Mouse (Mus musculus) heart, embryonic 14.5 days (tissue): ENCODE results near the gene Ccdc134. TPM values are rescaled to one million over a fixed set of nuclear protein-coding genes. Genes with fewer than 3 reads are reported as not detected.

Experiments used
- ATAC-seq: fragments of 200-750 bp; cut with Nextera tagmentation; 2 replicates; pipeline ENCODE4 v1.8.0; 2017; ENCODE audit warnings: low read depth, moderate TSS enrichment; ENCODE audit not compliant: insufficient number of reproducible peaks, insufficient read depth, low FRiP score
- H3K27ac ChIP-seq, 2 experiments: fragments of 200-500 bp in 1 of 2; fragments of 300-500 bp in 1 of 2; sonication (generic) in 1 of 2; replicated peaks in 1 of 2; 2 replicates each; pipeline ENCODE4 v1.5.1; 2012 to 2014; ENCODE audit warnings: low read depth in 2 of 2, low read length in 2 of 2, control low read depth in 1 of 2, mild to moderate bottlenecking in 1 of 2, mixed read lengths in 1 of 2; ENCODE audit not compliant: control insufficient read depth in 1 of 2, insufficient read depth in 1 of 2
- H3K27me3 ChIP-seq: fragments of 300-500 bp; sonication (generic); 2 replicates; pipeline ENCODE4 v1.6.1; 2014; ENCODE audit warnings: mild to moderate bottlenecking, low read length, control low read depth; ENCODE audit not compliant: control insufficient read depth, insufficient read depth
- H3K36me3 ChIP-seq: fragments of 300-500 bp; sonication (generic); 2 replicates; pipeline ENCODE4 v1.6.1; 2014; ENCODE audit warnings: mild to moderate bottlenecking, control low read depth, low read length, mixed read lengths; ENCODE audit not compliant: control insufficient read depth, insufficient read depth
- H3K4me1 ChIP-seq, 2 experiments: fragments of 200-500 bp in 1 of 2; fragments of 300-500 bp in 1 of 2; sonication (generic) in 1 of 2; 2 replicates each; pipeline ENCODE4 v1.6.1; 2012 to 2014; ENCODE audit warnings: low read length in 2 of 2, control low read depth in 1 of 2, mixed read lengths in 1 of 2; ENCODE audit not compliant: control insufficient read depth in 2 of 2, insufficient read depth in 2 of 2
- H3K4me2 ChIP-seq: fragments of 300-500 bp; sonication (generic); 2 replicates; pipeline ENCODE4 v1.6.1; 2014; ENCODE audit warnings: mild to moderate bottlenecking, low read length
- H3K4me3 ChIP-seq, 2 experiments: fragments of 200-500 bp in 1 of 2; fragments of 300-500 bp in 1 of 2; sonication (generic) in 1 of 2; 2 replicates each; pipeline ENCODE4 v1.5.1; 2012 to 2014; ENCODE audit warnings: low read length in 2 of 2, mild to moderate bottlenecking in 2 of 2, control low read depth in 1 of 2, low read depth in 1 of 2, moderate library complexity in 1 of 2; ENCODE audit not compliant: control insufficient read depth in 1 of 2, insufficient read depth in 1 of 2
- H3K9ac ChIP-seq: fragments of 300-500 bp; sonication (generic); 2 replicates; pipeline ENCODE4 v1.6.1; 2014; ENCODE audit warnings: mild to moderate bottlenecking, low read length
- H3K9me3 ChIP-seq: fragments of 300-500 bp; sonication (generic); 2 replicates; pipeline ENCODE4 v1.6.1; 2016; ENCODE audit warnings: low read length, control low read depth; ENCODE audit not compliant: control insufficient read depth
- WGBS: fragments of 180-500 bp; shearing (Covaris S2); extraction: QIAGEN DNeasy Blood & Tissue Kit; methylation state at CpG from one replicate; pipeline ENCODE4 v1.1.7; 2014; 5-methylcytosine and 5-hydroxymethylcytosine counted together
- polyA plus RNA-seq: library from polyadenylated mRNA; unstranded; fragments of >200 nt; fragmentation: Nextera tagmentation; extraction: Ambion mirVana; gene quantifications from 2 replicates; pipeline ENCODE4 v1.2.1, GENCODE M21; 2014

Ccdc134 gene
- polyA plus RNA-seq, 1 experiment from 2014 or later = 8.5 TPM

GRCm38 (mm10) chr15:82140355-82140754 is 12.6 kb downstream of the Ccdc134 start:
- no peaks in the 10 kb centered on the region for H3K9me3 ChIP-seq
- 0 out of 4 replicates have a peak overlapping the region, but pooled peaks of 1 of the 2 experiments have one; percentile 28 for H3K27ac ChIP-seq
- 54% methylated on average over 3 of the region's 3 CpGs for WGBS
- H3K9ac ChIP-seq = 0 out of 2 replicates have a peak overlapping the region, but pooled peaks have one; percentile 7
- no peak overlapping the region for H3K4me3 ChIP-seq
- no peak for ATAC-seq
- H3K4me1 ChIP-seq = peaks cover 14 to 20% of the 10 kb centered on the region in 2 experiments; a peak in 3 of 4 replicates
- no peaks in the 10 kb centered on the region for H3K27me3 ChIP-seq
- H3K4me2 ChIP-seq = no peak overlapping the region
- H3K36me3 ChIP-seq = no peaks in the 10 kb centered on the region

DNA sequence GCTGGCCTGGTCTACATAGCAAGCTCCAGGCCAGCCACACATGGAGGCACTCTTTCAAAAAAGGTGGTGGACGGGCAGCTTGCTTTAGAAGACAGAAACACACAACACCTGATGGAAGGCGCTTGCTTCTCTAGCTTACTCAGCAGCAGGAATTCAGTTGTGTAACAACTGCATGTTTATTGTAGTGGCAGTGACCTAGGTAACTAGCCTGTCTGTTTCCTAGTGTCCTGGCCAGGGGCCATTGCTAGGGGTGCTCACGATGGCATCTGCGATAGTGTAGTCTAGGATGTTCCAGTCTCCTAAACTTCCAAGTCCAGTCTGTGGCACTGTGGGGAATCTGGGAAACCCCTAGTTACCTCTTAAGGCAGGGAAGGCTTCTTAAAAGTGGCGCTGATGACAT is 16.4 kb downstream of the Ccdc134 start:
- Histone ChIP-seq H3K4me3 (no peak overlapping the region), H3K9ac (no peak overlapping the region; the same call in 1 of the 2 replicates), H3K27me3 (no peaks in the 10 kb centered on the region), H3K36me3 (no peaks in the 10 kb centered on the region), H3K4me1 (peaks cover 28 to 39% of the 10 kb centered on the region in 2 experiments), H3K9me3 (no peaks in the 10 kb centered on the region), H3K4me2 (no peak overlapping the region), H3K27ac (0 out of 4 replicates have a peak overlapping the region, but pooled peaks of 1 of the 2 experiments have one; percentile 14)
- whole genome bisulfite sequencing = 78% methylated on average over 5 of the region's 5 CpGs
- ATAC-seq = no peak

- Histone ChIP-seq H3K4me3 (no peak overlapping the region), H3K4me1 (peaks cover 27 to 38% of the 10 kb centered on the region in 2 experiments), H3K27ac (peak overlapping the region; percentile 91 to 95; a peak in 3 of 4 replicates), H3K9ac (no peak overlapping the region), H3K27me3 (no peaks in the 10 kb centered on the region), H3K36me3 (0 out of 2 replicates have a peak, but pooled peaks cover under 1% of the 10 kb centered on the region), H3K4me2 (no peak overlapping the region), H3K9me3 (no peaks in the 10 kb centered on the region)
- no peak for ATAC-seq
- 11% methylated on average over 2 of the region's 2 CpGs for WGBS
Measured at GRCm38 (mm10) chr15:82145408-82145807, 17.7 kb downstream of the Ccdc134 start.

- 0 out of 2 replicates have a peak, but pooled peaks have one; percentile 1 for ATAC-seq
- Histone ChIP-seq H3K9me3 (no peaks in the 10 kb centered on the region), H3K4me3 (peak overlapping the region; percentile 54 to 77; a peak in 3 of 4 replicates), H3K4me2 (peak overlapping the region; percentile 89), H3K36me3 (0 out of 2 replicates have a peak, but pooled peaks cover 4% of the 10 kb centered on the region), H3K9ac (peak overlapping the region; percentile 54; the same call in 1 of the 2 replicates), H3K4me1 (peaks cover 20 to 31% of the 10 kb centered on the region in 2 experiments), H3K27me3 (no peaks in the 10 kb centered on the region), H3K27ac (peak overlapping the region; percentile 91 to 95)
- 21% methylated on average over 11 of the region's 11 CpGs for WGBS
Measured at GRCm38 (mm10) chr15:82145851-82146769, 18.4 kb downstream of the Ccdc134 start.

DNA sequence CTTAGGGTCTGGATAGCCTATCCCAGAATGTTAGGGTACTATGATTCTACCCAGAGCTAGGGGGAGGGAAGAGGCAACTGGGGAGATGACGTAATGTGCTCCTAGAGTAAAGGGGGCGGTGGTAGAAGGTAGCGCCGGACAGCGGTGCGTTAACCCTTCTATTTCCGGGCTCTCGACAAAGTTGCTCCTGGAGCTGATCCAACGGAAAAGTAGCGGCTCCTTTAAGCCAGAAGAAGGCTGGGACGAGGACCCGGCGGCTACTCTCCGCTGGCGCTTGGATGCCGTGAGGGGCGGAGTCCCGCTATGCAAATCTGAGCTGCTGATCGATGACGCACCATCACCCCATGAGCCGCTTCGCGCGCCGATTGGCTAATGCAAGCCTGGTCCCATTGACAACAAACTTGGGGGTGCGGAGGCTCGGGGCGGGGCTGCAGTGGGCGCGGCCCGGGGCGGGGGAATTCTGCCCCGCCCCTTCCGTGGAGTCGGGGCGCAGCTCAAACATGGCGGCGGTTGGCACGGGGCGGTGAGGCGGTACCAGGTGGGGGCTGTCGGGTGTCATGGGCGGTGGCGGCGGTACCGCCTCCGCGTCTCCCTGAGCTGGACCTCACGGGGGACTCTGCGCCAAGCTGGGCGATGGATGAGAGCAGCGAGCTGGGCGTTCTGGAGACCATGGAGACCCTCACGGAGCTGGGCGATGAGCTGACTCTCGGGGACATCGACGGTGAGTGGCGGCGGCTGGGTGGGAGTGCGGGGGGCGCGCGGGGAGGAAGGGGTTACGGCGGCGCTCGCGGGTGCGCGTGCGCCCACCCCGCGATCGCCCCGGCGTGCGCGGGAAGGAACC is 19.3 kb downstream of the Ccdc134 start, which contains the start of gene Srebf2:
Srebf2 (plus strand) TSS at position 412 of the 841 bp plus-strand sequence.
- Histone ChIP-seq H3K36me3 (0 out of 2 replicates have a peak, but pooled peaks cover 4% of the 10 kb centered on the region), H3K4me2 (peak within 1 kb of the TSS; percentile 89), H3K4me3 (peak within 1 kb of the TSS; percentile 54 to 77), H3K27ac (peak within 1 kb of the TSS; percentile 91 to 95), H3K27me3 (no peaks in the 10 kb centered on the region), H3K9me3 (no peaks in the 10 kb centered on the region), H3K9ac (peak within 1 kb of the TSS; percentile 82), H3K4me1 (peaks cover 18 to 26% of the 10 kb centered on the region in 2 experiments)
- peak; percentile 95 for ATAC-seq
- WGBS = under 1% methylated on average over 71 of the region's 79 CpGs

- H3K4me1 ChIP-seq = peaks cover 21 to 26% of the 10 kb centered on the region in 2 experiments
- 0 out of 2 replicates have a peak, but pooled peaks cover 4% of the 10 kb centered on the region for H3K36me3 ChIP-seq
- peak overlapping the region; percentile 82 for H3K9ac ChIP-seq
- peak overlapping the region; percentile 83 to 88 for H3K27ac ChIP-seq
- H3K4me2 ChIP-seq = peak overlapping the region; percentile 89
- whole genome bisulfite sequencing = 1% methylated on average over 33 of the region's 50 CpGs
- H3K4me3 ChIP-seq = peak overlapping the region; percentile 54 to 77
- no peaks in the 10 kb centered on the region for H3K27me3 ChIP-seq
- no peaks in the 10 kb centered on the region for H3K9me3 ChIP-seq
- peak; percentile 2; the same call in 1 of the 2 replicates for ATAC-seq
Measured at GRCm38 (mm10) chr15:82147611-82148111, 19.9 kb downstream of the Ccdc134 start.
